Mouse (Mus musculus) c-Kit-positive CD71-positive TER-119-positive erythroid progenitor cells, embryonic 14.5 days (primary cell): ENCODE data around the gene Gaa.
A peak's percentile ranks its signal among the peaks of the same experiment; 100 is the strongest.
"Not testable (repeated sequence)": the region's sequence is repeated elsewhere in the genome, so short reads cannot be mapped to it uniquely, and the experiment has no call there.

Source experiments
- DNase-seq: peaks from one replicate; pipeline ENCODE4 v3.0.0-alpha.2; 2013; ENCODE audit warnings: low spot score

Gaa gene

DNA sequence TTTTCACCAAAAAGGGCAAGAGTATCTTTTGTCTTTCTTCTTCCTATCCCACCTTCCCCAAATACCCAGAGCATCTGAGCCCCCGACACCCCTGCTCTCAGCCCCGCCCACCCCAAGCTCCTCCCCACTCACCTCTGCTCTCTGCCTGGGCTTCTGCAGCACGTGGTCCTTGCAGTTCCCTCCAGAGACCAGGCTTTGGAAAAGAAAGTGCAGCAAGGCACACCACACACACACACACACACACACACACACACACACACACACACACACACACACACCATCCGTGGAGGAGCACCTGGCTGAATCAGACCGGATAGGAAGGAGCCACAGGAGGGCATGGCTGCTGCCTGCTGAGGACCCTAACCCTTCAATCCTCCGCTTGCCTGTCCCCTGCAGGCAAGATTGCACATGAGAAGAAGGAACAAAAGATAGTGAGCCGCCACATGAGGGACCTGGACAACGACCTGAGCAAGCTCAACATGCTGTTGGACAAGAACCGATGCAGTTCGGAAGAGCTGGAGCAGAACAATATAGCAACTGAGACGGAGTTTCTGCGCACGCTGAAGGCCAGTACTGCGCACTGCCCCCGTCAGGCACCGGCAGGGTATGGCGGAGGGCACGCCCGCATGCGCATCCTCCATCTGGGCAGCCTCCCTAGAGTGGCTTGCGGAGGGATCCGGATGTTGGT, 14.7 kb upstream of the Gaa start:
- DNase-seq: no peak

DNA sequence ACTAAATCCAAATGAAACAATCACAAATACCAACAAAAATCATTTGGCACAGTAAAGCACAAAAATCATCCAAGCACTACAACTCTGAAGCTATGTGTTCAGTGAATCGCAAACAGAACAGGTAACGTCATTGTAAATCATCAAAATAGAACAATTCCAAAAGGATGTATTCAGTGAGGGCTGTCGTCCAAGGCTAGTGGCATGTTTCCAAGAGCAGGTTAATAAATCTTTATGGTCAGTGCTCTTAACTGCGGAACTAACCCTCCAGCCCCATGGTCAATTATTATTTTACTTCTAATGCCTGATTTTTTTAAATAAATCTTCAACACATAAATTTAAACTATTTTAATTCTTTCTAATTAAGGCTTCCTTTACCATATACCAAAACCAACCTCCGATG, 11.1 kb upstream of the Gaa start:
- DNase-seq: not testable (repeated sequence)

DNA sequence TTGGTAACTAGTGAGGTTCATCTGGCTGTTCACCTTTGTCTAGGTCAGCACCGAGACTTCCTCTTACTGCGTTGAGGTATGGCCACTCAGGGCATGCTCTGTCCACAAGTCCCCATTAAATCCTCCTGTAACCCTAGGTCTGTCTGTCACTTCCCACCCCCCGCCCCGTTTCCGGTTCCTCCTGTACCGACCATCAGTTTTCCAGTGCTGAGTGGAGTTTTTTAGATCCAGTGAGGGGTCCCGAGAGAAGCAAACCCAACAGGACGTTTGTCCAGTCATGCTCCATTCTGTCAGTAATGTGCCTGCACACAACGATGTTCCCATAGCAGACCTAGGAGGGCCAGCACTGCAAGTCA, 9.5 kb upstream of the Gaa start:
- DNase-seq: no peak

DNA sequence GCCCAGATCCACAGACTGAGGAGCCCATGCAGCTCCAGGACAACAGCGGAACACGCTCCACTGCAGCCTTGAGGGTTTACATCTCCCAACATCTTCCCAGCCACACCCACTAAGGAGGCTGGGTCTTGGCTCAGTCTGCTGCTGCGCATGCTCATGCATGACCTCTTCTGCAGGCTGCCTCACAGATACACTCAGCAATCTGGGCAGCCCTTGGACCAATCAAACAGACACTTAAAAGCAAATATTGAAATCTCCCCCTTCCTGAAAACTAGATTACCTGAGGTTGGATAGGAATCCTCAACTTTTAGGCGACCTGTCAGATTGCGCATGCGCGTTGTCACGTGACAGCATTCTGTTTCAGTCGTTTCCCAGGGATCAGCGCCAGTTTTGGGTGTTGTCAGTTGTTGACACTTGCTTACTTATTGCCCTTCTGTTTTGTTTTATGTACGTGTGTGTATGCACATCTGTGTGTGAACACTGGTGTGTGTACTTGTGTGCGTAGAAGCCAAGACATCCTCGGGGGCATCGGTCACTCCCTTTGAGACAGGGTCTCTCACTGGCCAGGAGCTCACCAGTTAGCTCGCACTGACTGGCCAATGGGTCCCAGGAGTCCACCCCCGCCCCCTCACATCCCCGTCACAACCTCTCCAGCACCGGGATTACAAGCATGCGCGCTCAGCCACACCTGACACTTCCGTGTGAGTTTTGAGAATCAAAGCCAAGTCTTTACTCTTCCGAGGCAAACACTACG, 8.9 kb upstream of the Gaa start:
- DNase-seq: peak; percentile 61

DNA sequence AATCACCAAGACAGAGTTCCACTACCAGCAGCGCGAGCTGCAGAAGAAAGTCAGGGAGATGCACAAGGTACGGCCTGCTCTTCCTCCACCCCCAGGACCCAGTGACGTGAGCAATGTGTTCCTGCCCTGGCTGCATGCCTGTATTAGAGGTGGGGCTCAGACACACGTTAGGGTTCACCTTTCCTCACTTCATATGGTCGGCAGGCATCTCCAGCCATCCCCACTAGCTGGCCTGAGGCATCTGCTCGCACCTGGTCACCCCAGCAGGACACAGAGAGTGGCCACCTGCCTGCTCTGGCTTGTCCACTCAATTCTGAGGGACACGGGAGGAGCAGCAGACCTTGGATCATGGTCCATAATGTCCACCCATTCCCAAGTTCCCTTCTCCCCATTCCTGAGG, 7.7 kb upstream of the Gaa start:
- DNase-seq: no peak

DNA sequence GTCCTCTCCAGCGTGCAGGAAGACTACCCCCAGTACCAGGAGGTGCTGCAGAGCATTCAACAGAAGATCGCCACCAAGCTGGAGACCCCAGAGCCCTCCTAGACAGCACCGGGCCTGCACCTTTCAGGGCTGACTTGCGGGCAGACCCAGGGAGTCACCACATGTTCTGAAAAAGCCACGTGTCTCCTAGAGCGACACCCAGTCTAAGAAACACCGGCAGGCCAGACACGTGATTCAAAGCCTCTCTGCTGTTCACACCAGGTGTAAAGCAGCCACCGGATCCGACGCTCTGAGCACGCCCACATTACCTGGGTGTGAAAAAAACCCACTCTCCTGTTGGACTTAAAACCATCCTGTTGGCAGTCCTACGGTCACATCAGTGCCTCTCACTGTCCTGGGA, 3.3 kb upstream of the Gaa start:
- no peak for DNase-seq

DNA sequence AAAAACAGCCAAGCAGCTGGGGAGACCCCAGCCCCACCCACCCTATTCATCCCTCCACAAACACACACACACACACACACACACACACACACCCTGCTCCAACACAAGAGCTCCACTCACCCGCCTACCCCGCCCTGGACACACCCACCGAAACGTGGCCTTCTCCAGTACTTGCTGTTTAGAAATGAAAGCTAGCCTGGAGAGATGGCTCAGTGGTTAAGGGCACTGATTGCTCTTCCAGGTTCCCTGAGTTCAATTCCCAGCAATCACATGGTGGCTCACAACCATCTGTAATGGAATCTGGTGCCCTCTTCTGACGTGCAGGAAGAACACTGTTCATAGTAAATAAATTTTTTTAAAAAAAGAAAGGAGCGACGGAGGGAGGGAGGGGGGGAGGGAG, 1.9 kb upstream of the Gaa start:
- no peak for DNase-seq

DNA sequence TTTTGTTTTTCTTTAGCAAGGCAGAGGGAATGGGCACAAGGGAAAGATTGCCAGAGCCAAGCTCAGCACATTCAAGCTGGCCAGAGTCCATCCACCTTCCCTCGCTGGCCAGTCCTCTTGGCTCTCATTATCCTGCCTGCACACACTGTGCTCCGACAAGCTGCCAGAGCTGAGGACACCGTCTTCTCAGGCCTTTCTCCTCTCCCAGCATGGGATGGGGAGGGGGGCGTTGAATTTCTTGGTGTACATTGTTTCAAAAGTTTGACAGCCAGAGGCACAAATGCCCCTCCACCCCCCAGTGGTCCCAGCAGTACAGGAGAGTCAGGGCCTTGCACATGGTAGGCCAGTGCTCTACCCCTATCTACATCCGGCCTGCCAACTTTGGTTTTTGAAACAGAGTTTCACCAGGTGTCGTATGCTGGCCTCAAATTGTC, 429 bp upstream of the Gaa start:
- no peak for DNase-seq

DNA sequence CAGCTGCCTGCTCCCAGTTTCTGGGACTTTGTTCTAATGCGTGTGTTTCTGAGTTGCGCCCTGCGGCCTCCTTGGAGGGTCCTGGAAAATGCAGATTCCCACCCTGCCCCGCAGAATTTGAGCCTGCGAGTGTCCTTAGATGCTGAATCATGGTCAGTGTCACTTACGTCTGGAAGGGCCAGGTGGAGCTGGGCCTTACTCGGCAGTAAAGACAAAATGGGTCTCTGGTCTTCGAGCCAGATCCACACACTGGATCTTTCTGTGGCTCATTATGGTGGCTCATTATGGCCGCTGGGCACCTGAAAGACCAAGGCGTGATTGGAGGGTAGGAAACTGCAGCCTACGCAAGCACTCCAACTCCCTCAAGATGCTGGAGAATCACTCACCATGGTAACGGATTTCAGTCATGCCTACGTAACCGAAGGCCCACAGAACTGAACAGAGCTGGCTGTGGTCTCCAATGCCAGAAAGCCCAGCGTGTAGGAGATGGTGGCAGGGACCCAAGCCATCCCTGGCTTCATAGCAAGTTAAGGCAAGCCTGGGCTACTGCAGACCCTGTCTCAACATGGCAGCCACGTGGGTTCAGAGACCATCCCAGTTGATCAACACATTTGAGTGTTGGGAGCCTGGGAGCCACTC, 989 bp downstream of the Gaa start:
- DNase-seq: no peak

DNA sequence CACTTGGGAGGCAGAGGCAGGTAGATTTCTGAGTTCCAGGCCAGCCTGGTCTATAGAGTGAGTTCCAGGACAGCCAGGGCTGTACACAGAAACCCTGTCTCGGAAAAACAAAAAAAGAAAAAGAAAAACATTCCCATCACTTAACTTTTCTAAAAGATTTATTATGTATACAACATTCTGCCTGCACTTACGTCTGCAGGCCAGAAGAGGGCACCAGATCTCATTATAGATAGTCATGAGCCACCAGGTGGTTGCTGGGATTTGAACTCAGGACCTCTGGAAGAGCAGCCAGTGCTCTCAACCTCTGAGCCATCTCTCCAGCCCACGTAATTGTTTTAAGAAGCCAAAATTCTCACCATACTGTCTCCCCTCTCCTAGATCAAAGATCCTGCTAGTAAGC, 4.8 kb downstream of the Gaa start:
- DNase-seq: not testable (repeated sequence)

DNA sequence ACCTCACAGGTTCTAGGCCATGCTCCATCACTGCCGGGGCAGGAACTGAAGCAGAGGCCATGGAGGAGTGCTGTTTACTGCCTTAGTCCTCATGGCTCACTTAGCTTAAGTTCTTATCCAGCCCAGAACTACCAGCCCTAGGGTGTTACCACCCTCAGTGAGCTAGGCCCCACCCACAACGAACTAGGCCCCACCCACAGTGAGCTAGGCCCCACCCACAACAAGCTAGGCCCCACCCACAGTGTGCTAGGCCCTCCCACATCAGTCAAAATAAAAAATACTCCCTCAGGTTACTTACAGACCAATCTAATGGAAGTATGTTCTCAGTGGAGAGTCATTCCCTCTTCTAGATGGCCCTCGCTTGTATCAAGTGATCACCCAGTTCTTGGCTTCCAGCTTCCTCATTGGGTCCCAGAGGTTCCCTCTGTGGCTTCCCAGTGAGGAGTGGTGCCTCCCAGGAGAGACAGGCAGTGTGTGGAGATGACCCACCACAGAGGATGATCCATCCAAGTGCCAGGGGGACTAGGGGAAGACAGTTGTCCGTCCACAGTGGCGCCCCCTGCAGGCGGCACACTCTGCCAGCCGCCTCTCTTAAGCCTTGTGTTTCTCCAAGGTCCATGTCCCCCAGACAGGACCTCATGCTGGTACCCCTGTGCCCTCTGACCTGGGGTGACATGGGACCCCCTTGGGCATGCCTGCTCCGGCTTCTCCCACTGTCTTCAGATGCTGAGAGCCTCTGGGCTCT, 5.7 kb downstream of the Gaa start:
- DNase-seq: no peak

DNA sequence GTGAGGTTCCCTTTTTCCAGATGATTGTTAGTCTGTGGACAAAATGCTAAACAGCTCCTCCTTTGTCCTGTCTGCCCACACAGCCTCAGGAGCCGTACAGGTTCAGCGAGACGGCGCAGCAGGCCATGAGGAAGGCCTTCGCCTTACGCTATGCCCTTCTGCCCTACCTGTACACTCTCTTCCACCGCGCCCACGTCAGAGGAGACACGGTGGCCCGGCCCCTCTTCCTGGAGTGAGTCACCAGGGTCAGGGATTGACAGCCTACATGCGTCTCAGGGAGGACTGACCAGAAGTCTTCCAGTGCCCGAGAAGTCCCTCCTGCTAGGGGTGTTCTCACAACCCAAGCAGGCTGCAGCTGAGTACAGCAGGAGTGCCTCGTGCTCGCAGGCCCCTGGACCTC, 13.3 kb downstream of the Gaa start:
- DNase-seq: no peak

DNA sequence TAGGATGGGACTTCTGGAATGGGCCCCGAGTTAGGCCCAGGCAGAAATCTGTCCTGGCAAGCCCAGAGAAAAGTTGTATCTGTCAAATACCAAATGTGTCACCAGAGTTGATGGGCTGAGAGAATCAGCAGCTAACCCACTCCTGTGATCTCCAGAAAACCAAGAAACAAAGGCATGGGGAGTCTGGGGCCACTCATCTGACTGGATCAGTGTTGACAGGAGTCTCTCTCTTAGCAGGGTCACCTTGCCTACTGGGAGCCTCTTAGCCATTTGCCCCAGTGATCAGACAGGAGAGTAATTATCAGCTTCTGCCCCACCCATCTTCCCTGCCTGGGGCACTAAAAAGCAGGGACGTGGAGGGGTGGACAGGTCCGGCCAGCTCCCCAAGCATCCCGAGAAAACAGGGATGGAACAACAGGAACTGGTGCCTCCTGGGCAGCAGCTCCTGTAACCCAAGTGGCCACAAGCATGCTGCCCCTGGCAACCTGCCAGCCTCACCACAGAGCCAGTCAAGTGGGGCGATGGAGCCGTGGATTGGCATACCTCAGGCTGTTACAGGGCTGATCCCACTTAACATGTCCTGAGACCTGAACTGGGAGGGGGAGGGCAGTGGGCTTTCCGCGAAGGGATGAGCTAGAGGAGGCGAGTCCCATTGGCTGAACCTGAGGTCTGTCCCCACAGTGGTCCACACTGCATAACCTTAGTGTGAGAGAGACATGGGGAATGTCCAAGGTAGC, 18.3 kb downstream of the Gaa start:
- no peak for DNase-seq

DNA sequence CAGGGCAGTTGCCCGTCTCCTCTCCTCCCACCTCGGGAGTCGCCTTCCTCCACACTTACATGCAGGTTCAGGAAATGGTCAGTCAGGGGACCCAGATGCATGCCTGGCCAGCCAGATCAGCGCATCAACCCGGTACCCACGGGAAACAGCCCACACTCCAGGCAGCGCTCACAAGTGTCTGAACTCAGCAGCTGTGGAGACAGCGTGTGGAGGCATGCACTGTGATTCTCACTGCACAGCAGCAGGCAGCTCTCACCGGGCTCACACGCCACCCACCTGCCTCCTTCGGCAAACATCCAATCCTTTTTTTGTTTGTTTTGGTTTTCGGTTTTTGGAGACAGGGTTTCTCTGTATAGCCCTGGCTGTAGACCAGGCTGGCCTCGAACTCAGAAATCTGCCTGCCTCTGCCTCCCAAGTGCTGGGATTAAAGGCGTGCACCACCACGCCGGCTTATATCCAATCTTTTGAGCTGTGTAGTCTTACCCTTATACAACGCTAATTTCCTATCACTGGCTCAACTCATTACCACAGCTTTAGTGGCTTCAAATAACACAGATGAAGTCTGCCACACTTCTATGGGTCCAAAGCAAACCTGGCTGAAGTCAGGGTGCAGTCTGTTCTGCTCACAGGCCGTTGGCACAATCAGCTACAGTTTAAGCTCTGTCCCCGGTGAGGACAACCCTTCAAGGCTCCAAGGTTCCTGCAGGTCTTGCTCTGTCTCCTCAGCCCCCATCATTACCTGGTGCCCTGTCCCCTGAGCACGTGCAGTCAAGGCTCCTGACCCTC, 19.7 kb downstream of the Gaa start:
- no peak for DNase-seq

DNA sequence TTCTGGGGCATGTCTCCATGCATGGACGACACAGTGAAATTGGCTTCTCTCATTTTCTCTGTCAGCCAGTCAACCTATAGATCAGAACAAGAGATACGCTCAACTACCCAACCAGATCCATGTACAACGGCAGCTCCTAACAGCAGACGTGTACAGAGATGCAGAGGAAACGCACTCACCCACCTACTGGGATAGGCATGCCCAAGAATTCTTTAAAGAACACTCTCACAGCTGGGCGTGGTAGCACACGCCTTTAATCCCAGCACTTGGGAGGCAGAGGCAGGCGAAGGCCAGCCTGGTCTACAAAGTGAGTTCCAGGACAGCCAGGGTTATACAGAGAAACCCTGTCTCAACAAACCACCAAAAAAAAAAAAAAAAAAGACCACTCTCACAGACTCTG, 25.2 kb downstream of the Gaa start:
- DNase-seq: not testable (repeated sequence)

DNA sequence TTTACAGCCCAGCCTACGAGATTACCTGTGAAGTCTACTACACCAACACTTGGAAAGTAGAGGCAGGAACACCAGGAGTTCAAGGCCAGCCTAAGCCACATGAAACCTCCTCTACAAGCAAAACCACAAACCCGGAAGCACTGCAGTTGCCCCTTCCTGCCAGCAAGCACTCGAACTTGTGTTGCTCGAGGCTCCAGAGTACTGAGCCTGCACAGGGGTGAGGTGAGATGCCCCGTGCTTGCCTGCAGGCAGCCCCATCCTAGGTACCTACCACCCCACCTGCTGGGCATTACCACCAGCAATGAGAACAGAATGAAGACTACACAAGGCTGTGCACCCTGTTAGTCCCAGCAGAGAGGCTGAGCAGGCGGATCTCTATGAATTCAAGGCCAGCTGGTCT, 30.3 kb downstream of the Gaa start:
- no peak for DNase-seq

DNA sequence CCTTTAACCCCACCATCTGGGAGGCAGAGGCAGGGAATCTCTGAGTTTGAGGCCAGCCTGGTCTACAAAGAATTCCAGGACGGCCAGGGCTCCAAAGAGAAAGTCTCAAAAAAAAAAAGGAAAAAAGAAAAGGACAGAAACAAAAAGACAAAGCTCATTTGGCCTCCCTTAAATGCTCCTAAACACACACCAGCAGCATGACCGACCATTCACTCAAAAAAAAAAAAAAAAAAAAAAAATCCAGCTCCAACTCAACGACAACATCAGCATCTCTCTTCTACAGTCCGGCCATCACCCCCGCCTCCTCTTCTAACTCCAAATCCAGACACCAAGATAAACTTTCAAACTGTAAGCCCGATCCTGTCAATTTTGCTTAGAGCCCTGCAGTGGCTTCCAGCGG, 31.2 kb downstream of the Gaa start:
- DNase-seq: no peak

DNA sequence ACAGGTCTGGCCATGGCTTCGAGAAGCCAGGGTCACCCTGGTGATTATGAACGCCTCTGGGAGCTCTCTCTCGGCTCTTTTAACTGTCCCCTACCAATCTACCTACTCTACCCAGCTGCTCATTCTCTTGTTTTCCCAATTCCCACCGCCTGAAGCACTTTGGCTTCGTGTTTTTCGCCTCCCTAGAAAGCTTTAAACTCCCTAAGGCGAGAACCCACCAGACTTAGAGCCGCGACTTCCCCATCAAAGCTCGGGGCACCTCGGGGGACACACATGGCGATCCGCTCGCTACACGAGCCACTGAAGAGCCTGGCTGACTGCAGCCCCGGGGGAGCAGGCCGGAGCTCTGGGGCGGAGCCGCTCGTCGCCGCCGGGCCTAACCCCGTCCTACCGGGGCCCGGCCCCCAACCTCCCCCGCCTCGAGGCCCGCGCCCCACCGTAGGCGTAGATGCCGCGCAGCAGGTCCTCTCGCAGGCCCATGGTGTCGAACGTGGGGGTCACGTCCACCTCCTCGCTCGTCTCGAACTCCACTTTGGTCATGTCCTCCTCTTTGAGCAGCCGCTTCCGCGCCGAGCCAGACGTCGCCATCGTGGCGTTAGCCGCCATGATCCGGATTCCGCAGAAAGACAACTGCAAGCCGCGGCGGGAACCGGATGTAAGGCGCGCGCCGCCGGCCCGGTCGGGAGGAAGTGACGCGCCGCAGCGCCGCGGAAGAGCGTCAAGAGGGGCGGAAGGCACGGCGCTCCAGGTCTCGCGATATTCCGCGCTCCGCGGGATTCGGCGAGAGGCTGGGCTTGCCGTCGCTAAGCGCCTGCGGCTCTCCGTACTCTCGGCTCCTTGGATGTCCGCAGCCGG, 31.9 kb downstream of the Gaa start, which contains the start of gene Eif4a3:
TSS of gene Eif4a3 (minus strand) at position 699 of the 855 bp plus-strand sequence.
- DNase-seq: peak; percentile 95

DNA sequence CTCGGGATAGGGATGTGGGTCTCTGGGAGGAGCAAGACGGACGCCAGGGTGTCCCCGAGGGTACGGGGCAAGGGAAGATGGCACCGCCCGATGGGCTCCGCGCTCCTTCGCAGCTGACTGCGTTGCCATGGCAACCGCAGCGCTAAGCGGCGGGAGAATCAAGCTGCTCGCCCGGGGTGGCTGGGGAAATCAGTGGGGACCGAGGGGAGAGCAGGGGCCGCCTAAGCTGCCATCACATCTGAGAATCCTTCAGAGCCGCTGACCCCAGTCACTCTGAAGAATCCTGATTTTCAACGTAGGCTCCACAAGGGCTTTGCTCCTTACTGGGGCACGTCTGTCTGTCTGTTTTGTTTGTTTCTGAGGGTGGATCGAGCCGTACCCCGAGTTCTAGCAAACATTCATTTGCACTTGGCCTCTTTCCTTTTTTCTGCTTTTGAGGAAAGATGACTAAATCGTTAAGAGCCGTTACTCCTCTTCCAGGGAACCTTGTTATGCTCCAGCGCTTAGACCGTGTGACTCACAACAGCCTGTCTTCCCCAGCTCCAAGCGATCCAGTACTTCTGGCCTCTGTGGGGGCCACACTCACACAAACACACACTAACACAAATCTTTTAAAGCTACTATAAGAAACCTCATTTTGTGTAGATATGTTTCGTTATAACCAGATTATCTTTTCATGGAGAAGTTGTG, 32.7 kb downstream of the Gaa start:
- peak; percentile 27 for DNase-seq

DNA sequence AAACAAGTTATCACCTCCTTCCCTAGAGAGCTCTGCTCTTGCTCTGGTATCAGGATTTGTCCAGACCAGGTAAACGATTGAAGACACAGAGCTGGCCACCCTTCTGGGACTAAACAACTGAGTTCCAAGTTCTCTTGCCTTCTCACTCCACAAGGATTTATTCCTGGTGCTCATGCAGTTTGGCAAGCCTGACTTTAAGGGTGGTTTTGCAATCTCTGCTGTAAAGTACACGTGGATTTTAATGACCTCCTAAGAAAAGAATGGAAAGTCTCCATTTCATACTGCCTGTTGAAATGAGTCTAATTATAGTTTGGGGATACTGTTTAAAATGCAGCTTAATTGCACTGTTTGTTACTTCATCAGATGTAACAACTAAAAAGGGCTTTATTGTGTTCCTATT, 33.3 kb downstream of the Gaa start:
- no peak for DNase-seq
